Mouse (Mus musculus) liver, embryonic 13.5 days (tissue): ENCODE measurements at regions not wholly inside any gene's neighbourhood (a gene's known extent, or its start where the extent isn't known, plus 50 kb on each side); places are given as distances from the start of the nearest gene placed in this dataset.
A peak's percentile ranks its signal among the peaks of the same experiment; 100 is the strongest.

Source experiments
- ATAC-seq: fragments of 200-750 bp; cut with Nextera tagmentation; 2 replicates; pipeline ENCODE4 v1.8.0; 2017; ENCODE audit warnings: low read depth, mild to moderate bottlenecking, moderate number of reproducible peaks, moderate library complexity
- DNase-seq: peaks from one replicate; pipeline ENCODE4 v3.0.0; 2022
- H3K27ac ChIP-seq: fragments of 300-500 bp; sonication (generic); 2 replicates; pipeline ENCODE4 v1.5.1; 2015; ENCODE audit warnings: moderate library complexity, mild to moderate bottlenecking, inconsistent platforms
- H3K27me3 ChIP-seq: fragments of 300-500 bp; sonication (generic); 2 replicates; pipeline ENCODE4 v1.6.1; 2015; ENCODE audit warnings: mild to moderate bottlenecking, inconsistent platforms
- H3K36me3 ChIP-seq: fragments of 300-500 bp; sonication (generic); 2 replicates; pipeline ENCODE4 v1.6.1; 2015; ENCODE audit warnings: mild to moderate bottlenecking, inconsistent platforms
- H3K4me1 ChIP-seq: fragments of 300-500 bp; sonication (generic); replicated peaks from 2 replicates; pipeline ENCODE4 v1.6.1; 2015; ENCODE audit warnings: inconsistent platforms
- H3K4me2 ChIP-seq: fragments of 300-500 bp; sonication (generic); 2 replicates; pipeline ENCODE4 v1.6.1; 2015; ENCODE audit warnings: inconsistent platforms, mild to moderate bottlenecking, moderate library complexity
- H3K4me3 ChIP-seq: fragments of 300-500 bp; sonication (generic); replicated peaks from 2 replicates; pipeline ENCODE4 v1.5.1; 2015; ENCODE audit warnings: mild to moderate bottlenecking, inconsistent platforms
- H3K9ac ChIP-seq: fragments of 300-500 bp; sonication (generic); 2 replicates; pipeline ENCODE4 v1.6.1; 2015; ENCODE audit warnings: mild to moderate bottlenecking, inconsistent platforms
- H3K9me3 ChIP-seq: fragments of 300-500 bp; sonication (generic); replicated peaks from 2 replicates; pipeline ENCODE4 v1.6.1; 2016; ENCODE audit warnings: inconsistent platforms
- WGBS: fragments of 180-500 bp; shearing (Covaris S2); methylation state at CpG from one replicate; pipeline ENCODE4 v1.1.7; 2015; ENCODE audit not compliant: insufficient replicate concordance; 5-methylcytosine and 5-hydroxymethylcytosine counted together

DNA sequence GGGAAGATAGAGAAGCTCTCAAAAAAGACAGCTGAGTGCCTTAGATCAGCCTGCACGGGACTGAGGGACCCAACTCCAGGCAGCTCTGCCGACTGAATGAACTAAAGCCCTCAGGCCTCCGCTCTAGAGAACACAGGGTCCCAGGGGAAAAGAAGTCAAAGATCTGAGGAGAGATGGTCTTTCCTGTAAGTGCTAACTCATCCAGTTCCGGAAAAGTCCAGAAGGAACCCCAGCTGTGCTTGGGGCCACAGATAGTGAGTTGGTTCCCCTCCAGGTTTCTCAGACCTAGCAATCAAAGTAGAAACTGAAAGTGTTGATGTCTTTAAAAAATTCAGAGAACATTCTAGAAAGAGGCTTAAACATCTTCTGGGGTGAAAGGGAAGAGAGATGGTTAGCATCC, 220.0 kb downstream of the Rybp start:
- Histone ChIP-seq H3K27me3 (no peaks in the 10 kb centered on the region; the same call in 1 of the 2 replicates), H3K9ac (no peak overlapping the region)

DNA sequence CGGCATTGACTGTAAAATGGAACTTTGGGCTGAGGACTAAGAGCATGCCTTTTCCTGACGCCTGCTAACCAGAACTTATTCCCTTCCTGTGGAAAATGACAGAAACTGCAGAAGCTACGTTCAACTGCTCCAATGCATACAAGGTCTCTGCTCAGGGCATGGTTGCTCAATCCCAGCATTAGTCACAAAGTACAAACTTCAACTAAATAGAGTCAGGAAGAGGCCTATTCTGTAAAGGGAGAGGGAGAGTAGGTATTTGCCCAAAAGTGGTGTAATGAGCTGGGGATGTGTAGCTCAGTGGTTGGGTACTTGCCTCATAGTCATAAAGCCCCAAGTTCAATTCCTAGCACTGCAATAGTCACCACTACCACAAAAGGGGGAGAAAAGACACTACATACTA, 221.7 kb downstream of the Rybp start:
- DNase-seq (no peak), ATAC-seq (peak; percentile 65)
- no peaks in the 10 kb centered on the region; the same call in 1 of the 2 replicates for H3K27me3 ChIP-seq
- H3K4me1 ChIP-seq: 0 out of 2 replicates have a peak, but pooled peaks cover 7% of the 10 kb centered on the region
- 59% methylated on average over 3 of the region's 3 CpGs for WGBS
- H3K9ac ChIP-seq: no peak overlapping the region
- no peak overlapping the region for H3K27ac ChIP-seq
- H3K4me2 ChIP-seq: no peak overlapping the region
- no peak overlapping the region for H3K4me3 ChIP-seq
- no peaks in the 10 kb centered on the region for H3K36me3 ChIP-seq
- H3K9me3 ChIP-seq: no peaks in the 10 kb centered on the region

More for the DNA sequence above, 220.0 kb downstream of the Rybp start:
- ATAC-seq: no peak
- WGBS: 61% methylated on average over 4 of the region's 4 CpGs
- DNase-seq: no peak
- H3K4me1 ChIP-seq: 0 out of 2 replicates have a peak, but pooled peaks cover 7% of the 10 kb centered on the region
- H3K9me3 ChIP-seq: no peaks in the 10 kb centered on the region
- no peaks in the 10 kb centered on the region for H3K36me3 ChIP-seq
- no peak overlapping the region for H3K4me3 ChIP-seq
- no peak overlapping the region for H3K27ac ChIP-seq
- H3K4me2 ChIP-seq: no peak overlapping the region

DNA sequence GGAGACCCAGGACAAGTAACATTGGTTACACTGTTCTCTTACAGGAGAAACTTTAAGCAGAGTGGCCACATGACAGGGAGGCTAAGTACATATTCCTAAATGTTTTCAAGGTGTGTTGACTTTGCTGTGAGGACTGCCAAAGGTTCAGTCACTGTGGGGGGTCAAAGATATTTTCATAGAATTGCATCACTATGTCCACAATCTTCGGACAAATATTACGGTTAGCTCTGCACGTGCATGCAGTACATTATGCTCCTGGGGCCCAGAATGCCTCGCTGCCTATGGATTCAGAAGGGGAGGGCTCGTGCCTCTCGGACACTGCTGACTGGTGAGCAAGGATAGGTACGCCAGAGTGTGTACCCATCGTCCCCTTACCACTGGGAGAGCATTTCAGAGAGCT, 224.3 kb downstream of the Rybp start:
- no peak for DNase-seq
- 0 out of 2 replicates have a peak, but pooled peaks have one; percentile 21 for ATAC-seq
- H3K27ac ChIP-seq: no peak overlapping the region

DNA sequence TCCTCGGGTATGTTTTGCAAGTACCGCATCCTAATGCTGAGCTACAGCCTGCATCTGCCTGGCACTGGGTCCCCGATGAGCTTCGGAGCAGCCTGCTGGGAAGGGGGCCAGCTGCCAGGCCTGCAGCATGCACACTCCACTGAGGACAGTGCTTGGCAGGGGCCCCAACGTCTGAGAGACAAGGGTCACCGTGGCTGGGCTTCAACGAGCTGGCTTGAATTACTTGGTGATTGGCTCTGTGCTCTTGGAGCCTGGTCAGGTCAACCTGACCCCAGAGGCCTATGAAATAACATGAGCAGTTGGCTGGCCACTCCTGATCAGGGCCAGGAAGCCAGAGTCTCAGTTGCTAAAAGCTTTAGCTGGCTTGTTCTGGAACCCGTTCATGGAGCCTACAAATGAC, 227.5 kb downstream of the Rybp start:
- ATAC-seq: no peak
- H3K4me2 ChIP-seq: no peak overlapping the region
- no peaks in the 10 kb centered on the region for H3K36me3 ChIP-seq
- H3K9ac ChIP-seq: no peak overlapping the region
- no peaks in the 10 kb centered on the region for H3K27me3 ChIP-seq
- H3K9me3 ChIP-seq: no peaks in the 10 kb centered on the region
- no peak for DNase-seq
- WGBS: 55% methylated on average over 8 of the region's 8 CpGs
- H3K4me1 ChIP-seq: 0 out of 2 replicates have a peak, but pooled peaks cover 4% of the 10 kb centered on the region
- no peak overlapping the region for H3K4me3 ChIP-seq
- no peak overlapping the region for H3K27ac ChIP-seq

More for the DNA sequence above, 224.3 kb downstream of the Rybp start:
- Histone ChIP-seq H3K27me3 (no peaks in the 10 kb centered on the region), H3K9ac (no peak overlapping the region), H3K9me3 (no peaks in the 10 kb centered on the region), H3K36me3 (no peaks in the 10 kb centered on the region), H3K4me1 (0 out of 2 replicates have a peak, but pooled peaks cover 7% of the 10 kb centered on the region), H3K4me3 (no peak overlapping the region), H3K4me2 (no peak overlapping the region)
- 63% methylated on average over 8 of the region's 8 CpGs for WGBS

DNA sequence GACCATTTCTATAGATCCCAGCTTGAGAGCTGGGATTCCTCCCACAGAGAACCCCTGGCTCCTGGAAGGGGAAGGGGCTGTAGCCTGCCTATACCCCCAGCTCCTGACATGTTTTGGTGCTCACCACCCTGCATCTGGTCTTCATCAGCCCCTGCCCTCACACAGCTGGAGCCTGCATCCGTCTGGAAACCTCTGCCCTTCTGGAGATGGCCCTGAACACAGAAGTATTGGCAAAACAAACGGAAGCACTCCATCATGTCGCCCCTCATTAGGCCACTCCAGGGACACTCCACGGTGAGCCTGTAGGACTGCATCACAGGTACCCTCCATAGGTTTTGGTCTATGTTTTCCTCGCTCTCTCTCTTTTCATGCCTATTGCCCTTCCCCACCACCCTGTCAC, 231.3 kb downstream of the Rybp start:
- DNase-seq (no peak), ATAC-seq (no peak)

DNA sequence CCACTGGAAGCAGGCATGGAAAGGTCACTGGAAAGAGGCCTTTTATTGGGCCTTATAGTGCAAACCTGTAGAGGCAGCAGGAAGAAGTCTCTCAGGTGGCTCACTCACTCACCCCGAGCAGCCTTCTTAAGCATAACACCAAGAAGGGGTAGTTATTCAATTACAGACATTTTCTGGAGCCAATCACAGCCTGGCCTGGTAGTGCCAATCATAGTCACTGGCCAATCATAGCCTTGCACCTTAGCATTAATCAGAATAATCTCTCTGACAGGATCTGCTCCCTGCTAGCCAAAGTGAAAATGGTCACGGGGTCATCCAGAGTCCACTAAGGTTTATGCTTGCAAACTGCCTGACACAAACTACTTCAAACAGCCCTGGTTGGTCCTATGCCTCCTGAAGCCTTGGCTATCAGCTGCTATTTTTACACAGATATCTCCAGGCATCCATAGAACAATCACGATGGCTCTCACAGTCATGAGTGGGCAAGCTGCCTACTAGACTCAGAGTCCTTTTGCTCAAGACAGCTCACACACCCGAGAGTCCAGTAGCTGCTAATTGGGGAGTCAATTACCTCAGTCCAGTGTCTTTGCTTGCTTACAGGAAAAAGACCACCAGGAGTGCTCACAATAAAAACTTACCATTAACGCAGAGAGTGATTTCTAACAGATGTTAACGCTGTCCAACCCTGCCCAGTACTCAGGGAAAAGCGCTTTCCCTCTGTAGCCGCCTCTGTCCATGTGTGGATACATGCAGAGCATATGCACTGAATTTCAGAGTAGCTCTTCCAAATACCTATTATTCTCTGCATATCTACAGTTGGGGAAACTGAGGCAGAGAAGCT, 234.1 kb downstream of the Rybp start:
- no peak for DNase-seq

More for the DNA sequence above, 231.3 kb downstream of the Rybp start:
- Histone ChIP-seq H3K4me1 (no peaks in the 10 kb centered on the region), H3K4me2 (no peak overlapping the region), H3K27ac (no peak overlapping the region), H3K36me3 (no peaks in the 10 kb centered on the region), H3K27me3 (no peaks in the 10 kb centered on the region), H3K9me3 (no peaks in the 10 kb centered on the region), H3K9ac (no peak overlapping the region), H3K4me3 (no peak overlapping the region)
- WGBS: 59% methylated on average over 5 of the region's 5 CpGs

DNA sequence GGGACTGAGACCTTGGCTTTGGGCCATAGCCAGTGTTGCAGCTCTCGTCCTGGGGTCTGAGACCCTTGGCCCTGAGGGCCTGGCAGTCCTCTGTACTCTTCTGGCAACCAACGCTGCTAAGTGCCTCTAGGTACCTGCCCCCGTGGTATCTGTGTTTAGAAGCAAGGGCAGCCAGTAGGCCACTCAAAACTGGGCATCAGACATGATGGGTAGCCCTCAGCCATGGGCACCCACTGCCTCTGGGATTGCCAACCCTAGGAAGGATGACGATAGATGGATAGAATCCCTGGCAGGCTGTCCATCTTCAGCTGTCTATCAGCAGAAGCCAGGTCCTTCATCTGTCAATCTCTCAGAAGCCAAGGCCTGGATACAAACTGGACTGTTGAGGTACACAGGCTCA, 234.9 kb downstream of the Rybp start:
- H3K9ac ChIP-seq: no peak overlapping the region
- no peaks in the 10 kb centered on the region for H3K9me3 ChIP-seq
- no peak overlapping the region for H3K4me2 ChIP-seq
- ATAC-seq (no peak), DNase-seq (no peak)
- no peaks in the 10 kb centered on the region for H3K36me3 ChIP-seq
- H3K4me3 ChIP-seq: no peak overlapping the region
- H3K4me1 ChIP-seq: no peaks in the 10 kb centered on the region; the same call in 1 of the 2 replicates
- H3K27ac ChIP-seq: no peak overlapping the region
- no peaks in the 10 kb centered on the region for H3K27me3 ChIP-seq
- WGBS: 69% methylated on average over 4 of the region's 4 CpGs

More for the DNA sequence above, 234.1 kb downstream of the Rybp start:
- Histone ChIP-seq H3K9ac (no peak overlapping the region), H3K27ac (no peak overlapping the region), H3K4me3 (no peak overlapping the region), H3K4me2 (no peak overlapping the region), H3K9me3 (no peaks in the 10 kb centered on the region), H3K36me3 (no peaks in the 10 kb centered on the region), H3K27me3 (no peaks in the 10 kb centered on the region), H3K4me1 (no peaks in the 10 kb centered on the region; the same call in 1 of the 2 replicates)
- ATAC-seq: no peak
- 65% methylated on average over 8 of the region's 8 CpGs for WGBS

DNA sequence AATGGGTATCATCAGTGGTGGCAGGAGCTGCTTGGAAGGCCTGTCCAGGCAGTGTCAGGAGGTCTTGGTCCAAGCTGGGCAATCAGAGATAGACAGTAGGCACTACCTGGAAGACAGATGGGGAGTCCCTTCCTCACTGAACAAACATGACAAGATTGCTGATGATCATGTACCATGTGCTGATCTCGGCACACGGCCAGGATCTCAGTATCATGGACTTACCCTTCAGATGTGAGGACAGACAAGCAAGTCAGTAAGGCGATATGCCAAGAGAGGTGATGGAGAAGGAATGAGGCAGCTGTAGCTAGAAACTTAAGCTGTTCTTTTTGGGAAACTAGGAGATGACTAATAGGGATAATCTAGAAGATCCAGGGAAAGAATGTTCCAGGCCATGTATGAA, 238.2 kb downstream of the Rybp start:
- ATAC-seq (0 out of 2 replicates have a peak, but pooled peaks have one; percentile 10), DNase-seq (no peak)
- no peaks in the 10 kb centered on the region for H3K27me3 ChIP-seq
- no peak overlapping the region for H3K4me3 ChIP-seq
- H3K4me2 ChIP-seq: no peak overlapping the region
- 61% methylated on average over 3 of the region's 3 CpGs for WGBS
- no peaks in the 10 kb centered on the region for H3K36me3 ChIP-seq
- H3K27ac ChIP-seq: no peak overlapping the region
- H3K9ac ChIP-seq: no peak overlapping the region
- peaks cover 6% of the 10 kb centered on the region for H3K4me1 ChIP-seq
- H3K9me3 ChIP-seq: no peaks in the 10 kb centered on the region

DNA sequence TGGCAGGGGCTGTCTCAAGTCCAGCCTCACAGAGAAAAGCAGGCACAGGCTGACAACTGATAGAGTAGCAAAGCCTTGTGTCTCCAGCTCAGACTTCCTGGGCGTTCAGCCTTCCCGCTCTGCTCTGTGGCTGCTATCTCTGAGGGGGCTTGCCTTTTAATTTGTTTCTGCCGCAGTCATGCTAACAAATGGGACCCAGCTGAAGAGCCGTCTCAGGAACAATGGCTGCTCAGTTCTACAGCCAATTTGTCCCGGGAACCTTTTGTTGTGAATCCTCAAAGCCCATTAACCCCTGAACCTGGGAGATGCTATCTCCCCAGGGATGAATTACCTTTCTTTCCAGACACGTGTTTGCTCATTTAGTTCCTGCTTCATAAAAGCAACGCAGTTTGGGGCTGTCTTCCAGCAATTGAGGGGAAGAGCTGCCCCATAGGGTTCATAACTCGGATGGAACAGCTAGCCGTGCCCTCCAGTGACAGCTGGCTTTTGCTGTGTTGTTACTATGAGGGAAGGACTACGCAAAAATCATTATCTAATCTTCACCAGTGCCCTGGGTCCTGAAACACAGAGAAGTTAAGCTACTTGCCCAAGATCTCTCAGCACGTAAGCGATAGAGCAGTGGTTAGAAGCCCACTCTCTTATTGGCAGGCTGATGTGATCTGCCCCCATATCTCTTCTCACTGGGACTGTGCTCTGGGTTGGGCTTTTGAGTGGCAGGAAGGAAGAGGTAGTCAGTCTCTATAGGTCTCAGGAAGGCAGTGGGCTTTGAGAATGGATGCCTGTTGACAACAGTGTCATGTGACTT, 240.9 kb downstream of the Rybp start:
- WGBS: 13% methylated on average over 12 of the region's 12 CpGs
- H3K9ac ChIP-seq: no peak overlapping the region
- H3K27ac ChIP-seq: no peak overlapping the region
- H3K4me2 ChIP-seq: no peak overlapping the region
- no peak for DNase-seq
- H3K9me3 ChIP-seq: no peaks in the 10 kb centered on the region
- no peak overlapping the region for H3K4me3 ChIP-seq
- 0 out of 2 replicates have a peak, but pooled peaks cover 5% of the 10 kb centered on the region for H3K27me3 ChIP-seq
- ATAC-seq: peak; percentile 47; the same call in 1 of the 2 replicates
- H3K36me3 ChIP-seq: no peaks in the 10 kb centered on the region
- H3K4me1 ChIP-seq: peaks cover 6% of the 10 kb centered on the region

DNA sequence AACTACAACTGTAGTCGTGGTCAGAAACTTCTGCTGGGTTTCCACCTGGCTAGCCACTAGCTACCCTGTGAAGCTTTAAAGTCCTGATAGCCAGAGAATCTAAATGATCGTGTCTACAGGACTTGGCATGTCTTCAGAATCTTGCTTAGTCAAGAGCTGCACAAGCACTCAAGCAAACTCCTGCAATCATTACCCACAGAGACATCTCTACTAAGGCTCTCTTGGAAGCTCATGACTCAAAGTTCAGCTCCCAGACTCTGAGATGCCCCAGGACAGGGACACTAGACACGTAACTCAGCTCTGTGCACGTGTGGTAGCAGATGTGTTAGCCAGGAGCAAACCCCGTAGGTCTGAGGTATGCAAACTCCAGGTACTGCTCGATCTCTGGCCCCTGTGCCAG, 242.2 kb downstream of the Rybp start:
- no peak for ATAC-seq
- Histone ChIP-seq H3K9ac (no peak overlapping the region), H3K27me3 (0 out of 2 replicates have a peak, but pooled peaks cover 5% of the 10 kb centered on the region), H3K27ac (no peak overlapping the region), H3K4me3 (no peak overlapping the region), H3K9me3 (no peaks in the 10 kb centered on the region), H3K36me3 (no peaks in the 10 kb centered on the region), H3K4me2 (no peak overlapping the region), H3K4me1 (peaks cover 10% of the 10 kb centered on the region)
- 63% methylated on average over 6 of the region's 6 CpGs for WGBS
- no peak for DNase-seq

DNA sequence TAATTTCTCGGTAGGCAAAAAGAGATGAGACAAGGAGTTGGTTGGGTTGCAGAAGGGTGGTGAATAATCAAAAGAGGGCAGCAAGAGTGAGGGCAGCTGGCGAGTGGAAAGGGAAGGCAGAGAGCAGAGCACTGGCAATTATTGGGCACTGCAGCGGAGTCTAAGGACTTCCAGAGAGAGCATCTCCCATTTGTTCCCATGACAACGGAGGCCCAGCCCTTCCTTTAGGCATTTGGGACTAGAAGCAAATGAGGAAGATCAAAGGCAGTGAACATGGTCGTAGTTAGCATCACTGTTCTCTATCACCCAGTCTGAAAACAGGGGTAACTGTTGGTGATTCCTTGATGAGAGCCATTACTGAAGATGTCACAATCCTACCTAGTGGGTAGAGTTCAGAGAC, 246.1 kb downstream of the Rybp start:
- no peak overlapping the region for H3K27ac ChIP-seq
- DNase-seq (no peak), ATAC-seq (no peak)
- H3K9me3 ChIP-seq: no peaks in the 10 kb centered on the region
- WGBS: 50% methylated on average over 5 of the region's 5 CpGs
- H3K36me3 ChIP-seq: no peaks in the 10 kb centered on the region
- no peak overlapping the region for H3K4me2 ChIP-seq
- peaks cover 8% of the 10 kb centered on the region; the same call in 1 of the 2 replicates for H3K4me1 ChIP-seq
- no peak overlapping the region for H3K9ac ChIP-seq
- H3K4me3 ChIP-seq: no peak overlapping the region
- 0 out of 2 replicates have a peak, but pooled peaks cover 5% of the 10 kb centered on the region for H3K27me3 ChIP-seq
